ENCODE assay signal across 8 mouse cellular contexts in genomic region chr6:142756507-142757333, GRCm38 (mm10). TPM values are rescaled to one million over a fixed set of nuclear protein-coding genes. Genes with fewer than 3 reads are reported as not detected.
DNase-seq lines count a peak whose midpoint lies in the region; ATAC-seq lines count a peak whose summit lies in the region.

Gene Cmas (plus strand): TSS chr6:142756686.

- H3K27ac ChIP-seq in embryonic facial prominence, embryonic 13.5 days, result peak within 1 kb of the TSS; percentile 39
- H3K27ac ChIP-seq in limb, embryonic 13.5 days, result peak within 1 kb of the TSS; percentile 39
- H3K27ac ChIP-seq in midbrain, embryonic 16.5 days (ENCODE audit: low read length), result peak within 1 kb of the TSS; percentile 86

- H3K27me3 ChIP-seq in embryonic facial prominence, embryonic 13.5 days, result peaks cover 25% of the 10 kb centered on the region
- peaks cover 27% of the 10 kb centered on the region for H3K27me3 ChIP-seq in limb, embryonic 13.5 days
- H3K27me3 ChIP-seq in midbrain, embryonic 16.5 days (ENCODE audit: control insufficient read depth, insufficient read depth, low read depth, low read length), result no peaks in the 10 kb centered on the region

- 1% methylated on average over 67 of the region's 68 CpGs for WGBS in embryonic facial prominence, embryonic 13.5 days
- WGBS in limb, embryonic 13.5 days, result under 1% methylated on average over 68 of the region's 68 CpGs
- WGBS in midbrain, embryonic 16.5 days, result under 1% methylated on average over 61 of the region's 68 CpGs

- H3K9ac ChIP-seq in embryonic facial prominence, embryonic 13.5 days, result peak within 1 kb of the TSS; percentile 85
- peak within 1 kb of the TSS; percentile 91 for H3K9ac ChIP-seq in limb, embryonic 13.5 days
- peak within 1 kb of the TSS; percentile 89 for H3K9ac ChIP-seq in midbrain, embryonic 16.5 days (ENCODE audit: low read depth, low read length)

- peaks cover 23% of the 10 kb centered on the region for H3K4me1 ChIP-seq in embryonic facial prominence, embryonic 13.5 days
- H3K4me1 ChIP-seq in limb, embryonic 13.5 days, result peaks cover 16% of the 10 kb centered on the region
- H3K4me1 ChIP-seq in midbrain, embryonic 16.5 days (ENCODE audit: control insufficient read depth, insufficient read depth, low read length), result peaks cover 24% of the 10 kb centered on the region

- H3K9me3 ChIP-seq in embryonic facial prominence, embryonic 13.5 days, result no peaks in the 10 kb centered on the region
- H3K9me3 ChIP-seq in limb, embryonic 13.5 days, result no peaks in the 10 kb centered on the region
- H3K9me3 ChIP-seq in midbrain, embryonic 16.5 days (replicated peaks; ENCODE audit: control insufficient read depth, low read length, poor library complexity, severe bottlenecking), result no peaks in the 10 kb centered on the region

- DNase-seq in 3134 (ENCODE audit: extremely low read depth, insufficient read length, low spot score), result peak; percentile 87
- peak; percentile 92 to 94 for DNase-seq in adrenal gland, postnatal 36 days
- DNase-seq in heart, adult 18-20 months, result peak; percentile 91 to 92
- peak; percentile 89 to 91 for DNase-seq in kidney, adult 8-10 months
- DNase-seq in spleen, postnatal 10 days (ENCODE audit: low spot score in 2 of 2), result peak; percentile 86 to 95

- peak; percentile 95 for ATAC-seq in embryonic facial prominence, embryonic 13.5 days (ENCODE audit: insufficient number of reproducible peaks, insufficient read depth, low FRiP score, low TSS enrichment, low read depth)
- peak; percentile 98 for ATAC-seq in limb, embryonic 13.5 days (ENCODE audit: low FRiP score, low read depth)
- ATAC-seq in midbrain, embryonic 16.5 days, result peak; percentile 94

- peaks cover 14% of the 10 kb centered on the region; the same call in 1 of the 2 replicates for H3K36me3 ChIP-seq in embryonic facial prominence, embryonic 13.5 days
- peaks cover 13% of the 10 kb centered on the region; the same call in 1 of the 2 replicates for H3K36me3 ChIP-seq in limb, embryonic 13.5 days
- no peaks in the 10 kb centered on the region; the same call in 1 of the 2 replicates for H3K36me3 ChIP-seq in midbrain, embryonic 16.5 days (ENCODE audit: control insufficient read depth, insufficient read depth, low read length)

- peak within 1 kb of the TSS; percentile 81 for H3K4me2 ChIP-seq in embryonic facial prominence, embryonic 13.5 days
- peak within 1 kb of the TSS; percentile 75 for H3K4me2 ChIP-seq in limb, embryonic 13.5 days (replicated peaks)
- H3K4me2 ChIP-seq in midbrain, embryonic 16.5 days (ENCODE audit: low read length), result peak within 1 kb of the TSS; percentile 56

- peak within 1 kb of the TSS; percentile 84 for H3K4me3 ChIP-seq in embryonic facial prominence, embryonic 13.5 days
- peak within 1 kb of the TSS; percentile 88 for H3K4me3 ChIP-seq in limb, embryonic 13.5 days
- peak within 1 kb of the TSS; percentile 65 for H3K4me3 ChIP-seq in midbrain, embryonic 16.5 days (ENCODE audit: low read depth, low read length)

RNA-seq across cellular contexts. Expression of gene Cmas, which starts in this region (rescaled TPM):
- 10 to 100 TPM; 28.9 to 33.3 TPM for total RNA-seq in adrenal gland, postnatal 36 days (2021)
- polyA plus RNA-seq in embryonic facial prominence, embryonic 13.5 days (2015; fragmentation: Nextera tagmentation; extraction: Ambion mirVana), result 76.2 and 77.0 TPM in 2 replicates
- 10 to 100 TPM; 30.6 to 35.1 TPM for total RNA-seq in heart, adult 18-20 months (2021)
- 74.7 and 79.6 TPM in 2 replicates for polyA plus RNA-seq in limb, embryonic 13.5 days (2015; fragmentation: Nextera tagmentation; extraction: Ambion mirVana)
- 226 and 229 TPM in 2 replicates for polyA plus RNA-seq in midbrain, embryonic 16.5 days (2015; fragmentation: Nextera tagmentation; extraction: Ambion mirVana)

Comparison
In these comparisons a context has a peak if more than half of its experiments do, and no peak if none do; other contexts are left out.
1. Peak in every context shown above with its lines: DNase-seq, ATAC-seq, H3K4me3 ChIP-seq and H3K27ac ChIP-seq.